Mouse (Mus musculus): ENCODE data around the gene Paqr7.

- TF ChIP-seq POLR2A (IDR thresholded peaks at IDR 0.05; ENCODE audit: low read depth, low read length) (no peak), CTCF (IDR thresholded peaks at IDR 0.05; ENCODE audit: extremely low read depth, insufficient read depth, insufficient read length, insufficient replicate concordance) (no peak)
These were observed 45.9 kb upstream of the Paqr7 start for GRCm38 (mm10) chr4:134450392-134451195.
